Mouse (Mus musculus) embryonic facial prominence, embryonic 11.5 days (tissue): Measurements from ENCODE around the gene Sf3a1. TPM values are rescaled to one million over a fixed set of nuclear protein-coding genes. Genes with fewer than 3 reads are reported as not detected.

ENCODE experiments used
- ATAC-seq: fragments of 200-750 bp; cut with Nextera tagmentation; replicated peaks from 2 replicates; pipeline ENCODE4 v1.8.0; 2017; ENCODE audit warnings: low read depth; ENCODE audit not compliant: insufficient number of reproducible peaks, low FRiP score, low TSS enrichment
- DNase-seq: peaks from one replicate; pipeline ENCODE4 v3.0.0-alpha.2; 2015; ENCODE audit warnings: low spot score
- H3K27ac ChIP-seq: fragments of 300-500 bp; sonication (generic); replicated peaks from 2 replicates; pipeline ENCODE4 v1.5.1; 2014; ENCODE audit warnings: mild to moderate bottlenecking, low read depth, low read length, control low read depth
- H3K27me3 ChIP-seq: fragments of 300-500 bp; sonication (generic); 2 replicates; pipeline ENCODE4 v1.6.1; 2014; ENCODE audit warnings: mild to moderate bottlenecking, low read length, moderate library complexity, mixed read lengths; ENCODE audit not compliant: control insufficient read depth, insufficient read depth
- H3K36me3 ChIP-seq: fragments of 300-500 bp; sonication (generic); replicated peaks from 2 replicates; pipeline ENCODE4 v1.6.1; 2014; ENCODE audit warnings: low read depth, mild to moderate bottlenecking, low read length, moderate library complexity, mixed read lengths; ENCODE audit not compliant: control insufficient read depth, insufficient read depth
- H3K4me1 ChIP-seq: fragments of 300-500 bp; sonication (generic); 2 replicates; pipeline ENCODE4 v1.6.1; 2014; ENCODE audit warnings: low read length, mixed read lengths; ENCODE audit not compliant: control insufficient read depth, insufficient read depth
- H3K4me2 ChIP-seq: fragments of 300-500 bp; sonication (generic); 2 replicates; pipeline ENCODE4 v1.6.1; 2014; ENCODE audit warnings: low read depth, mild to moderate bottlenecking, control low read depth, low read length, moderate library complexity
- H3K4me3 ChIP-seq: fragments of 300-500 bp; sonication (generic); 2 replicates; pipeline ENCODE4 v1.5.1; 2014; ENCODE audit warnings: low read depth, low read length, control low read depth
- H3K9ac ChIP-seq: fragments of 300-500 bp; sonication (generic); replicated peaks from 2 replicates; pipeline ENCODE4 v1.6.1; 2014; ENCODE audit warnings: mild to moderate bottlenecking, control low read depth, low read length
- H3K9me3 ChIP-seq: fragments of 300-500 bp; sonication (generic); replicated peaks from 2 replicates; pipeline ENCODE4 v1.6.1; 2016; ENCODE audit warnings: mild to moderate bottlenecking, low read length, inconsistent platforms, mixed read lengths; ENCODE audit not compliant: control insufficient read depth
- WGBS: fragments of 180-500 bp; shearing (Covaris S2); extraction: QIAGEN DNeasy Blood & Tissue Kit; methylation state at CpG from one replicate; pipeline ENCODE4 v1.1.7; 2014; 5-methylcytosine and 5-hydroxymethylcytosine counted together
- polyA plus RNA-seq: library from polyadenylated mRNA; unstranded; fragments of >200 nt; fragmentation: Nextera tagmentation; extraction: Ambion mirVana; gene quantifications from 2 replicates; pipeline ENCODE4 v1.2.1, GENCODE M21; 2014

Gene Sf3a1
- polyA plus RNA-seq, 1 experiment from 2014 or later: 82.7 TPM

GRCm38 (mm10) chr11:4142352-4142751, 17.8 kb upstream of the Sf3a1 start:
- no peak overlapping the region for H3K27ac ChIP-seq
- no peaks in the 10 kb centered on the region for H3K27me3 ChIP-seq
- H3K4me3 ChIP-seq: no peak overlapping the region
- ATAC-seq: no peak
- H3K9ac ChIP-seq: no peak overlapping the region
- peaks cover 8% of the 10 kb centered on the region for H3K36me3 ChIP-seq
- no peak overlapping the region for H3K4me2 ChIP-seq
- no peaks in the 10 kb centered on the region for H3K9me3 ChIP-seq
- no peak for DNase-seq
- WGBS: 87% methylated on average over 4 of the region's 4 CpGs
- H3K4me1 ChIP-seq: no peaks in the 10 kb centered on the region

GRCm38 (mm10) chr11:4143281-4144062, 16.7 kb upstream of the Sf3a1 start:
- no peak overlapping the region for H3K27ac ChIP-seq
- ATAC-seq (no peak), DNase-seq (no peak)
- H3K4me1 ChIP-seq: no peaks in the 10 kb centered on the region
- no peaks in the 10 kb centered on the region for H3K27me3 ChIP-seq
- no peak overlapping the region for H3K4me3 ChIP-seq
- H3K9ac ChIP-seq: no peak overlapping the region
- no peaks in the 10 kb centered on the region for H3K9me3 ChIP-seq
- 91% methylated on average over 21 of the region's 21 CpGs for WGBS
- no peak overlapping the region for H3K4me2 ChIP-seq
- peaks cover 8% of the 10 kb centered on the region for H3K36me3 ChIP-seq

- ATAC-seq (no peak), DNase-seq (no peak)
- no peak overlapping the region for H3K9ac ChIP-seq
- peaks cover 2% of the 10 kb centered on the region for H3K36me3 ChIP-seq
- no peak overlapping the region for H3K4me3 ChIP-seq
- no peaks in the 10 kb centered on the region for H3K9me3 ChIP-seq
- no peaks in the 10 kb centered on the region for H3K27me3 ChIP-seq
- no peak overlapping the region for H3K27ac ChIP-seq
- H3K4me1 ChIP-seq: no peaks in the 10 kb centered on the region
- 81% methylated on average over 6 of the region's 6 CpGs for WGBS
- no peak overlapping the region for H3K4me2 ChIP-seq
Measured at GRCm38 (mm10) chr11:4146381-4146780, 13.8 kb upstream of the Sf3a1 start.

- no peak for DNase-seq
- no peaks in the 10 kb centered on the region for H3K27me3 ChIP-seq
- no peaks in the 10 kb centered on the region for H3K4me1 ChIP-seq
- WGBS: 88% methylated on average over 10 of the region's 10 CpGs
- H3K9me3 ChIP-seq: no peaks in the 10 kb centered on the region
- no peak overlapping the region for H3K4me2 ChIP-seq
- H3K9ac ChIP-seq: no peak overlapping the region
- H3K36me3 ChIP-seq: peaks cover 2% of the 10 kb centered on the region
- no peak overlapping the region for H3K27ac ChIP-seq
- H3K4me3 ChIP-seq: no peak overlapping the region
- no peak for ATAC-seq
Measured at GRCm38 (mm10) chr11:4147098-4147497, 13.1 kb upstream of the Sf3a1 start.

GRCm38 (mm10) chr11:4148120-4148519, 12.0 kb upstream of the Sf3a1 start:
- Histone ChIP-seq H3K27me3 (no peaks in the 10 kb centered on the region), H3K9ac (no peak overlapping the region), H3K36me3 (peaks cover 2% of the 10 kb centered on the region; the same call in 1 of the 2 replicates), H3K4me2 (no peak overlapping the region), H3K9me3 (no peaks in the 10 kb centered on the region), H3K27ac (no peak overlapping the region), H3K4me3 (no peak overlapping the region), H3K4me1 (no peaks in the 10 kb centered on the region)
- 84% methylated on average over 5 of the region's 5 CpGs for WGBS
- ATAC-seq: no peak
- no peak for DNase-seq

- ATAC-seq: no peak
- WGBS: 84% methylated on average over 9 of the region's 9 CpGs
- Histone ChIP-seq H3K4me2 (no peak overlapping the region), H3K9me3 (no peaks in the 10 kb centered on the region), H3K9ac (no peak overlapping the region), H3K27ac (no peak overlapping the region), H3K4me3 (no peak overlapping the region), H3K4me1 (no peaks in the 10 kb centered on the region), H3K27me3 (no peaks in the 10 kb centered on the region), H3K36me3 (peaks cover 2% of the 10 kb centered on the region; the same call in 1 of the 2 replicates)
- no peak for DNase-seq
Measured at GRCm38 (mm10) chr11:4148536-4149156, 11.5 kb upstream of the Sf3a1 start.

- 89% methylated on average over 6 of the region's 6 CpGs for WGBS
- Histone ChIP-seq H3K4me2 (no peak overlapping the region), H3K4me1 (no peaks in the 10 kb centered on the region), H3K4me3 (no peak overlapping the region), H3K27ac (no peak overlapping the region), H3K27me3 (no peaks in the 10 kb centered on the region), H3K9ac (no peak overlapping the region), H3K36me3 (no peaks in the 10 kb centered on the region), H3K9me3 (no peaks in the 10 kb centered on the region)
- DNase-seq (no peak), ATAC-seq (no peak)
Measured at GRCm38 (mm10) chr11:4149886-4150285, 10.3 kb upstream of the Sf3a1 start.

- Histone ChIP-seq H3K9me3 (no peaks in the 10 kb centered on the region), H3K4me1 (no peaks in the 10 kb centered on the region), H3K27ac (no peak overlapping the region), H3K4me3 (no peak overlapping the region), H3K27me3 (no peaks in the 10 kb centered on the region), H3K9ac (no peak overlapping the region), H3K4me2 (no peak overlapping the region), H3K36me3 (no peaks in the 10 kb centered on the region)
- WGBS: 92% methylated on average over 7 of the region's 7 CpGs
- ATAC-seq: no peak
- DNase-seq: no peak
Measured at GRCm38 (mm10) chr11:4153694-4154093, 6.5 kb upstream of the Sf3a1 start.
